Mouse (Mus musculus): ENCODE measurements at regions not wholly inside any gene's neighbourhood (a gene's known extent, or its start where the extent isn't known, plus 50 kb on each side); places are given as distances from the start of the nearest gene placed in this dataset.

- no peak overlapping the region for H3K9ac ChIP-seq (ENCODE audit: control insufficient read depth, low read depth, low read length, poor library complexity, severe bottlenecking)
- H3K4me1 ChIP-seq (ENCODE audit: control insufficient read depth in 1 of 2, insufficient read depth in 2 of 2, low read length in 2 of 2), result no peaks in the 10 kb centered on the region
- no peak overlapping the region for H3K27ac ChIP-seq (ENCODE audit: control insufficient read depth, low read depth, low read length)
- no peaks in the 10 kb centered on the region for H3K9me3 ChIP-seq (replicated peaks; ENCODE audit: insufficient read depth, low read length)
- H3K27me3 ChIP-seq (ENCODE audit: control insufficient read depth in 1 of 2, insufficient read depth in 2 of 2, low read length in 2 of 2), result no peaks in the 10 kb centered on the region
- no peak for DNase-seq (ENCODE audit: low read depth, low spot score)
- H3K4me3 ChIP-seq (ENCODE audit: control insufficient read depth in 1 of 2, insufficient read depth in 1 of 2, low read depth in 2 of 2, low read length in 2 of 2), result no peak overlapping the region
- no peaks in the 10 kb centered on the region for H3K79me2 ChIP-seq (ENCODE audit: control insufficient read depth, insufficient read depth, low read length, poor library complexity)
- H3K36me3 ChIP-seq (ENCODE audit: control insufficient read depth in 1 of 2, insufficient read depth in 2 of 2, low read length in 2 of 2), result no peaks in the 10 kb centered on the region
- TF ChIP-seq MXI1 (IDR thresholded peaks at IDR 0.05; ENCODE audit: low read depth, low read length), result no peak
- no peak for TF ChIP-seq JUND (IDR thresholded peaks at IDR 0.05; ENCODE audit: low read depth, low read length)
- TF ChIP-seq EP300 (IDR thresholded peaks at IDR 0.05; ENCODE audit: low read depth in 1 of 2, low read length in 2 of 2), result no peak
- TF ChIP-seq GATA1 (IDR thresholded peaks at IDR 0.05; ENCODE audit: low read depth, low read length), result no peak
- TF ChIP-seq MYC (IDR thresholded peaks at IDR 0.05; ENCODE audit: low read depth, low read length), result no peak
- no peak for TF ChIP-seq ZMIZ1 (IDR thresholded peaks at IDR 0.05; ENCODE audit: low read depth, low read length)
- TF ChIP-seq TBP (IDR thresholded peaks at IDR 0.05; ENCODE audit: low read depth, low read length), result no peak
These were observed 656.9 kb upstream of the Chrm3 start for GRCm38 (mm10) chr13:11017584-11017983.

DNA sequence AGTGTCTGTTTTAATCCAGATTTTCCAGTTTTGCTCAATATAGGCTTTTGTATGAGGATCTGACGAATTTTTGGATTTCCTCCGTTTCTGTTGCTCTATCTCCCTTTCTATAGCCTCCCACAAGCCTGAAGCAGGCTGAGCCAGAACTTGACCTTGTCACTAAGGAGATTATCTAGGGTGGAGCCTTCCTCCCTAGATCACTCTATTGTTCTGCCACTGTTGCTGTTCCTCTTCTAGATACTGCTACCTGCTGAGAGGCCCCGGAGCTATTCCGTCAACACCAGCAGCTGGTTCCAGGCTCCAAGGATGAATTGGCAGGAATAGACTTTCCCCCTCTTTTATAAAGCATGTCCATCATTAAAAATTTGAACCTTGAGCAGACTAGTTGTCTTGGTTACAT lies 644.7 kb upstream of the Chrm3 start:
- Histone ChIP-seq H3K9me3 (replicated peaks; ENCODE audit: insufficient read depth, low read length) (no peaks in the 10 kb centered on the region), H3K36me3 (ENCODE audit: control insufficient read depth in 1 of 2, insufficient read depth in 2 of 2, low read length in 2 of 2) (peaks cover 0 to 7% of the 10 kb centered on the region in 2 experiments; a peak in 2 of 4 replicates), H3K4me3 (ENCODE audit: control insufficient read depth in 1 of 2, insufficient read depth in 1 of 2, low read depth in 2 of 2, low read length in 2 of 2) (peak overlapping the region; percentile 13 to 32), H3K9ac (ENCODE audit: control insufficient read depth, low read depth, low read length, poor library complexity, severe bottlenecking) (peak overlapping the region; percentile 24; the same call in 1 of the 2 replicates), H3K4me1 (ENCODE audit: control insufficient read depth in 1 of 2, insufficient read depth in 2 of 2, low read length in 2 of 2) (peaks cover 0 to 3% of the 10 kb centered on the region in 2 experiments; a peak in 1 of 4 replicates), H3K79me2 (ENCODE audit: control insufficient read depth, insufficient read depth, low read length, poor library complexity) (no peaks in the 10 kb centered on the region), H3K27me3 (ENCODE audit: control insufficient read depth in 1 of 2, insufficient read depth in 2 of 2, low read length in 2 of 2) (no peaks in the 10 kb centered on the region), H3K27ac (ENCODE audit: control insufficient read depth, low read depth, low read length) (peak overlapping the region; percentile 39)
- peak; percentile 61 for DNase-seq (ENCODE audit: low read depth, low spot score)
- TF ChIP-seq GATA1 (IDR thresholded peaks at IDR 0.05; ENCODE audit: low read depth, low read length) (peak; percentile 91), RCOR1 (IDR thresholded peaks at IDR 0.05; ENCODE audit: low read depth, low read length) (peak; percentile 44; the same call in 1 of the 2 replicates), UBTF (IDR thresholded peaks at IDR 0.05; ENCODE audit: borderline replicate concordance, insufficient read depth, low read depth, low read length) (no peak), ELF1 (IDR thresholded peaks at IDR 0.05; ENCODE audit: low read depth, low read length) (no peak), EP300 (IDR thresholded peaks at IDR 0.05; ENCODE audit: low read depth in 1 of 2, low read length in 2 of 2) (peak; percentile 39 to 59; a peak in 3 of 4 replicates), ETS1 (IDR thresholded peaks at IDR 0.05; ENCODE audit: low read depth, low read length) (peak; percentile 40; the same call in 1 of the 2 replicates), HCFC1 (IDR thresholded peaks at IDR 0.05; ENCODE audit: low read depth, low read length) (no peak)

GRCm38 (mm10) chr13:10991151-10991550 lies 630.5 kb upstream of the Chrm3 start:
- Histone ChIP-seq H3K4me3 (ENCODE audit: control insufficient read depth in 1 of 2, insufficient read depth in 1 of 2, low read depth in 2 of 2, low read length in 2 of 2) (no peak overlapping the region), H3K27me3 (ENCODE audit: control insufficient read depth in 1 of 2, insufficient read depth in 2 of 2, low read length in 2 of 2) (no peaks in the 10 kb centered on the region), H3K27ac (ENCODE audit: control insufficient read depth, low read depth, low read length) (no peak overlapping the region), H3K4me1 (ENCODE audit: control insufficient read depth in 1 of 2, insufficient read depth in 2 of 2, low read length in 2 of 2) (no peaks in the 10 kb centered on the region; a peak in 1 of 4 replicates), H3K36me3 (ENCODE audit: control insufficient read depth in 1 of 2, insufficient read depth in 2 of 2, low read length in 2 of 2) (peaks cover 0 to 6% of the 10 kb centered on the region in 2 experiments; a peak in 2 of 4 replicates), H3K79me2 (ENCODE audit: control insufficient read depth, insufficient read depth, low read length, poor library complexity) (no peaks in the 10 kb centered on the region), H3K9ac (ENCODE audit: control insufficient read depth, low read depth, low read length, poor library complexity, severe bottlenecking) (no peak overlapping the region), H3K9me3 (replicated peaks; ENCODE audit: insufficient read depth, low read length) (no peaks in the 10 kb centered on the region)
- DNase-seq (ENCODE audit: low read depth, low spot score), result peak; percentile 32
- peak; percentile 62 to 67 for TF ChIP-seq EP300 (IDR thresholded peaks at IDR 0.05; ENCODE audit: low read depth in 1 of 2, low read length in 2 of 2)
- no peak for TF ChIP-seq ELF1 (IDR thresholded peaks at IDR 0.05; ENCODE audit: low read depth, low read length)
- TF ChIP-seq USF1 (IDR thresholded peaks at IDR 0.05; ENCODE audit: low read depth, low read length), result peak; percentile 87
- TF ChIP-seq USF2 (IDR thresholded peaks at IDR 0.05; ENCODE audit: borderline replicate concordance in 1 of 2, insufficient read depth in 1 of 2, low read depth in 1 of 2, low read length in 2 of 2), result peak in 1 of 2 experiments; percentile 44; a peak in 1 of 4 replicates
- peak; percentile 21; the same call in 1 of the 2 replicates for TF ChIP-seq TCF12 (IDR thresholded peaks at IDR 0.05; ENCODE audit: low read depth, low read length)
- peak; percentile 59; the same call in 1 of the 2 replicates for TF ChIP-seq ETS1 (IDR thresholded peaks at IDR 0.05; ENCODE audit: low read depth, low read length)
- peak; percentile 67; the same call in 1 of the 2 replicates for TF ChIP-seq RCOR1 (IDR thresholded peaks at IDR 0.05; ENCODE audit: low read depth, low read length)
- TF ChIP-seq MAFK (IDR thresholded peaks at IDR 0.05; ENCODE audit: borderline replicate concordance, low read depth, low read length), result no peak
- TF ChIP-seq HCFC1 (IDR thresholded peaks at IDR 0.05; ENCODE audit: low read depth, low read length), result peak; percentile 28; the same call in 1 of the 2 replicates
- peak; percentile 87 for TF ChIP-seq GATA1 (IDR thresholded peaks at IDR 0.05; ENCODE audit: low read depth, low read length)
- TF ChIP-seq BHLHE40 (IDR thresholded peaks at IDR 0.05; ENCODE audit: borderline replicate concordance, low read depth, low read length), result peak; percentile 77; the same call in 1 of the 2 replicates
- TF ChIP-seq MAX (IDR thresholded peaks at IDR 0.05; ENCODE audit: low read length), result peak; percentile 25; the same call in 1 of the 2 replicates
- TF ChIP-seq ZKSCAN1 (IDR thresholded peaks at IDR 0.05; ENCODE audit: low read depth, low read length), result no peak
- no peak for TF ChIP-seq MYB (IDR thresholded peaks at IDR 0.05; ENCODE audit: low read depth, low read length)

All from MEL (cell line).